Mouse (Mus musculus): ENCODE measurements at regions not wholly inside any gene's neighbourhood (a gene's known extent, or its start where the extent isn't known, plus 50 kb on each side); places are given as distances from the start of the nearest gene placed in this dataset.
A peak's percentile ranks its signal among the peaks of the same experiment; 100 is the strongest.
"Not testable (repeated sequence)": the region's sequence is repeated elsewhere in the genome, so short reads cannot be mapped to it uniquely, and the experiment has no call there.

DNA sequence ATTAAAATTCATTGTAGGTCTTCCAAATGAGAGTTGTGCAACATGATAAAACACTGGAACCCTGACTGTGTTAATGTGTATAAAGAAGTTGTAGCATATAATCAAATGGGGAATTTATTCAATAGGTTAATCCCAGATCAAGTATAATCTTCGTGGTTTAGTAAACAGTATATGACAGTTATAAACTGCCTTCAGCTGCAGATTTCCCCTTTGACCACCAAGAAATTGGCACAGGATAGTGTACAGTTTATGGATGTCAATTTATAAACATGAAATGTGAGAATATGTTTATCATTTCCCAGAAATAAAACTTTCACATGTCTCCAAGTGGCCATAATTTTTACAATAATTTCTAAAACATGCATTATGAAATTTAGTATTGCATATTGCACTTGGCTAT, 615.3 kb upstream of the Adamts5 start:
- 69% methylated on average over 1 of the region's 1 CpGs for WGBS
- Histone ChIP-seq H3K27me3 (no peaks in the 10 kb centered on the region), H3K27ac (no peak overlapping the region)

DNA sequence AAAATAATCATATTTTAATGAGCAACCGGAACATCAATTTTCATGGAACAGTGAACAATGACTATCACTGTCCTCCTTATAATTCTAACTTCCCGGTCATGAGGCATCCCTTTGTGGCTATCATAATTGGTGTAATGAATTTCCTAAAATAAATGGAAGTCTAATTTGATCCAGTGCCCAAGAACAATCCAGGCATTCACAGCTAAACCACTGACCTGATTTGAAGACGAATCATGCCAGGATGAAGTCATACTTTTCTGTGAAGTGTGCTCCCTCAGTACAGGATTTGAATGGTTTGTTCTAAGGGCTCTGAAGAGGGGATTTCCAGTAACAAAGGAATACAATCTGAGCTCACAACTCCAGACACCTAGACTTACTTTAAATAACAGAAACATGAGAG, 614.5 kb upstream of the Adamts5 start:
- no peak overlapping the region for H3K9ac ChIP-seq
- no peaks in the 10 kb centered on the region for H3K27me3 ChIP-seq
- no peak overlapping the region for H3K4me2 ChIP-seq
- no peaks in the 10 kb centered on the region for H3K36me3 ChIP-seq (replicated peaks)
- no peak overlapping the region for H3K4me3 ChIP-seq (replicated peaks)
- ATAC-seq (ENCODE audit: low FRiP score) = peak; percentile 84; the same call in 1 of the 2 replicates
- no peaks in the 10 kb centered on the region for H3K9me3 ChIP-seq
- no peaks in the 10 kb centered on the region for H3K4me1 ChIP-seq
- 38% methylated on average over 3 of the region's 3 CpGs for WGBS
- peak overlapping the region; percentile 42; the same call in 1 of the 2 replicates for H3K27ac ChIP-seq

More for the DNA sequence above, 615.3 kb upstream of the Adamts5 start:
- no peaks in the 10 kb centered on the region for H3K36me3 ChIP-seq (replicated peaks)
- no peak overlapping the region for H3K4me2 ChIP-seq
- no peak for ATAC-seq (ENCODE audit: low FRiP score)
- no peak overlapping the region for H3K4me3 ChIP-seq (replicated peaks)
- no peaks in the 10 kb centered on the region for H3K4me1 ChIP-seq
- H3K9me3 ChIP-seq = no peaks in the 10 kb centered on the region
- no peak overlapping the region for H3K9ac ChIP-seq

DNA sequence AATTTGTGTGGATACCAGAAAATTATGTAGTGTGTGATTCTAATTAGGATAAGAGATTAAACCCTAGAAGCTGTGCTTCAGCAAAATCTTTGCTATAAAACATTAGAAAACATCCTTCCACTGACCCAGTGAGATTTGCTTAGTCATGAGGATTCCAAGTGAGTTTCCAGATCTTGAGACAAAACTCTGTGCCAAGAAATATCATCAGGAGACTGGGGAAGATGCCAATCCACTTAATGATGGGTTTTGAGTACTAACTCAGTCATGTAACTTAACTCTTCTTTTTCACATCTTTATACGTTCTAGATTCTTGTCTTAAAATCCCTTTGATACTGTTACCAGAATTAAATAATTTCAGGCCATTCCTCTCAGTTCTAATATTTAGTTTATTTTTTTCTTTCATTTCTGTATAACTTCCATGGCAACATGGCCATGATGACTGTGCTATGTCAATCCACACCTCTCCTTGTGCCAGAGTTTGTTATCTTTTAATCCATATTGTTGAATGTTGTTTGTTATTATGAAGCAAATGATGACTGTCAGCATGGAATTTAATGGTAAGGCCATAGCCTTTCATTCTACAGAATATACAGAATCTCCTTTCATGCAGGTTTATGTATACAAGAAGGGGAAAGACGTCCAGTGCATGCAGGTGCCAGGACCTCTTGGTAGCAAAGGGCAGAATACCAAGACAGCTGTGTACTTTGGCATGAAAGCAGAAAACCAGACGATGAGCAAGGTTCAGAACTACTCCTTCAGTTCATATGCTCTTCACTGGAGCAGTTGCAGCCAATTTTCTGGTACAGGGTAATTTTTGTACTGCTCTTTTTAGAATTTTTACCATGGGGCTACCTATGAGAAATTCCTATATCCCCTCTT, 599.7 kb upstream of the Adamts5 start:
- 69% methylated on average over 3 of the region's 3 CpGs for WGBS
- no peak overlapping the region for H3K4me3 ChIP-seq (replicated peaks)
- H3K4me2 ChIP-seq = no peak overlapping the region
- H3K27me3 ChIP-seq = no peaks in the 10 kb centered on the region
- no peak overlapping the region for H3K9ac ChIP-seq
- H3K9me3 ChIP-seq = no peaks in the 10 kb centered on the region
- H3K27ac ChIP-seq = no peak overlapping the region
- no peaks in the 10 kb centered on the region for H3K4me1 ChIP-seq
- no peaks in the 10 kb centered on the region for H3K36me3 ChIP-seq (replicated peaks)
- no peak for ATAC-seq (ENCODE audit: low FRiP score)

- Histone ChIP-seq H3K4me1 (no peaks in the 10 kb centered on the region), H3K9ac (no peak overlapping the region)
- 60% methylated on average over 1 of the region's 1 CpGs for WGBS
Measured at GRCm38 (mm10) chr16:86475145-86475544, 573.5 kb upstream of the Adamts5 start.

DNA sequence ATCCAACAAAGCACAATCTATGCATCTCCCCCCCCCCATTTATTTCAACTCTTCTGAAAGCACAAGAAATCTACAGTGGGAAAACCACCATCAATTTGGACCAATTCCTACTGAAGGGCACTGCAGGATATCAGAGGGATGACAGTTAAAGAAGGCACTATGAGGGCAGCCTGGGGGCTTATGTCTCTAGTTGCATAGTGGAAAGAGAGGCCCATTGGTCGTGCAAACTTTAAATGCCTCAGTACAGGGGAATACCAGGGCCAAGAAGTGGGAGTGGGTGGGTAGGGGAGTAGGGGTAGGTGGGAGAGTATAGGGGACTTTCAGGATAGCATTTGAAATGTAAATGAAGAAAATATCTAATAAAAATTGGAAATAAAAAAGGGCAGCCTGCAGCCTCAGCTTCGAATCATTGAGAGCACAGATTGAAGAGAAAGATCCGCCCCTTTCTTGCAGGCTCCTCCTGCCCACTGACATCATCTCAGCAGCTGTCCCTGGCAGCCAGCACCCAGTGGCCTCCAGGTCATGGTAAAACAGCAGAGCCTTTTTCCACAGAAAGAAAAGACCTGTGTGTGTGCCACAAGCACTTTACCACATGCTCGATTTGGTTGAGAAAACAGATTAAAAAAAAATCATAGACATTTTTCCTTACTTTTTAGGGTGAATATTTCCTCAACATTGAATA, 571.6 kb upstream of the Adamts5 start:
- WGBS = 53% methylated on average over 4 of the region's 4 CpGs
- ATAC-seq (ENCODE audit: low FRiP score) = 0 out of 2 replicates have a peak, but pooled peaks have one; percentile 65
- H3K36me3 ChIP-seq (replicated peaks) = no peaks in the 10 kb centered on the region
- no peaks in the 10 kb centered on the region for H3K9me3 ChIP-seq
- H3K4me1 ChIP-seq = no peaks in the 10 kb centered on the region
- no peak overlapping the region for H3K9ac ChIP-seq
- no peak overlapping the region for H3K4me3 ChIP-seq (replicated peaks)
- no peaks in the 10 kb centered on the region for H3K27me3 ChIP-seq
- no peak overlapping the region for H3K4me2 ChIP-seq
- no peak overlapping the region for H3K27ac ChIP-seq

More at GRCm38 (mm10) chr16:86475145-86475544, 573.5 kb upstream of the Adamts5 start:
- no peak overlapping the region for H3K4me2 ChIP-seq
- H3K9me3 ChIP-seq = no peaks in the 10 kb centered on the region
- H3K4me3 ChIP-seq (replicated peaks) = no peak overlapping the region
- ATAC-seq (ENCODE audit: low FRiP score) = no peak
- H3K27me3 ChIP-seq = no peaks in the 10 kb centered on the region
- H3K27ac ChIP-seq = no peak overlapping the region
- no peaks in the 10 kb centered on the region for H3K36me3 ChIP-seq (replicated peaks)

DNA sequence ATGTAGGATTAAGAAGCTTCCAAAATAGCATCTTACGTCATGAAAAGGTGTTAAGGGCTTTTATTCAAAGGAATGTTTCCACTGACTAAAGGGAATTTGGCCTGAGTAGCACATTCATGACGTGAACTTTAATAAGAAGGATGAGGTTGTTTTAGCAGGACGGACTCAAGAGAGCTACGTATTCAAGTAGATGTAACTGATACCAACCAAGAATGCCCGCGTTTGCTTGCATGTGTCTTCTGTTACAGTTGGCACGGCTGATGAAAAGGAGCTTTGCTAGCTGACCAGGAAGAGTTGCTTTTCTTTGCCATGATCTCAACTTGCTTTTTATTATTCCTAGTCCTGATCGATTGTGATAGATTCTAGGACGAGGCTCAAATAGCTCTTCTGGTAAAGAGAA, 559.4 kb upstream of the Adamts5 start:
- Histone ChIP-seq H3K4me1 (no peaks in the 10 kb centered on the region), H3K27me3 (no peaks in the 10 kb centered on the region), H3K27ac (no peak overlapping the region), H3K4me2 (no peak overlapping the region), H3K9ac (no peak overlapping the region), H3K36me3 (replicated peaks) (no peaks in the 10 kb centered on the region), H3K9me3 (no peaks in the 10 kb centered on the region), H3K4me3 (replicated peaks) (no peak overlapping the region)
- WGBS = 76% methylated on average over 9 of the region's 9 CpGs
- no peak for ATAC-seq (ENCODE audit: low FRiP score)

DNA sequence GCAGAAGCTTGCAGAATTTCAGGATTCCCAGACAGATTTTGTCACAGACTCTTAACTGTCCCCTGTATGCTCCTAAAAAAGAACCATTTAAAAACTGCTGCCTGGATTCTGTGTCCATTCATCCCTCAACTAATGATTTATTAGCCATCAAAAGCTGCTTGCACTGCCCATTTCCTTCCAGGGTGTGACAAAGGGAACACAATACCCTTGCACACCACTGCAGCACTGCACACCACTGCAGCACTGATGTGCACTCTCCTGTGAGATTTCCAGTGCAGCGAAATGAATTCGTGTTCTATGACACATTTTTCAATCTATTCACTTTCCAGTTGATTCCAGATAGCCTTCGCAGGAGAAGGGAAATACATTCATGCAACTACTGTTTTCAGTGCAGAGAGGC, 555.0 kb upstream of the Adamts5 start:
- H3K4me2 ChIP-seq = no peak overlapping the region

GRCm38 (mm10) chr16:86454810-86455209, 553.2 kb upstream of the Adamts5 start:
- Histone ChIP-seq H3K4me3 (replicated peaks) (no peak overlapping the region), H3K27me3 (no peaks in the 10 kb centered on the region), H3K4me2 (no peak overlapping the region), H3K36me3 (replicated peaks) (no peaks in the 10 kb centered on the region), H3K4me1 (no peaks in the 10 kb centered on the region), H3K9me3 (no peaks in the 10 kb centered on the region), H3K27ac (no peak overlapping the region), H3K9ac (no peak overlapping the region)
- no peak for ATAC-seq (ENCODE audit: low FRiP score)
- 75% methylated on average over 3 of the region's 3 CpGs for whole genome bisulfite sequencing

More for the DNA sequence above, 555.0 kb upstream of the Adamts5 start:
- no peaks in the 10 kb centered on the region for H3K27me3 ChIP-seq
- H3K4me1 ChIP-seq = no peaks in the 10 kb centered on the region
- ATAC-seq (ENCODE audit: low FRiP score) = no peak
- H3K27ac ChIP-seq = no peak overlapping the region
- no peak overlapping the region for H3K9ac ChIP-seq
- WGBS = 76% methylated on average over 3 of the region's 3 CpGs
- H3K9me3 ChIP-seq = no peaks in the 10 kb centered on the region
- H3K36me3 ChIP-seq (replicated peaks) = no peaks in the 10 kb centered on the region
- no peak overlapping the region for H3K4me3 ChIP-seq (replicated peaks)

- Histone ChIP-seq H3K9me3 (no peaks in the 10 kb centered on the region), H3K36me3 (replicated peaks) (no peaks in the 10 kb centered on the region), H3K27ac (no peak overlapping the region), H3K4me3 (replicated peaks) (no peak overlapping the region), H3K4me2 (no peak overlapping the region), H3K9ac (no peak overlapping the region), H3K4me1 (no peaks in the 10 kb centered on the region), H3K27me3 (no peaks in the 10 kb centered on the region)
- no peak for ATAC-seq (ENCODE audit: low FRiP score)
Measured at GRCm38 (mm10) chr16:86454031-86454430, 552.4 kb upstream of the Adamts5 start.

DNA sequence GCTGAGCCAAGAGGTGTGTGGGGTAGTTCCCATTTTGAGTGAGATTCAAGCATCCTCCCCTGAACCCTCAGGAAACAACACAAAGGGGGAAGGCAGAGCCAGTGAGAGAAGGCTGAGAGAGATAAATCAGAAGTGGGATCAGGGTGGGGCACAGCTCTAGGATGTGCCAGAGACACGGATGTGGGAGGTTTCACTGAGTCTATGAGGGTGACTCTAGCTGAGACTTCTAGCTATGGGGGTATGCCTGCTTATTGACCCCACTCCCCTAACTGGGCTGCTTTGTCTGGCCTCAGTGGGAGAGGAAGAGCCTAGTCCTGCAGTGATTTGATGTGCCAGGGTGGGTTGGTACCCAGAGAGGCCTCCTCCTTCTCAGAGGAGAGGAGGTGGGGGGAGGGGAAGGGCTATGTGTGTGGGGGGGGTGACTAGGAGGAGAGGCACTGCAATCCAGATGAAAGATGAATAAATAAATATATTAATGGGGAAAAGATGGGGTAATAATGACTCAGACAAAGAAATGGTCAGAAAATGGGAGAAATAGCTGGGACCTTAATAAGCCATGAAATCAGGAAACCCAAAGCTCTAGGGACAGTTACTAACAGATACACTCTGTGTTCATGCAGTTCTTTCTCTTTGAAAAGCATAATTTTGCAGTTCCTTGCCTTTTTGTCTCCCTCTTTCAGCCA, 547.0 kb upstream of the Adamts5 start:
- Histone ChIP-seq H3K27me3 (no peaks in the 10 kb centered on the region), H3K4me1 (no peaks in the 10 kb centered on the region), H3K4me2 (no peak overlapping the region), H3K27ac (no peak overlapping the region), H3K36me3 (replicated peaks) (no peaks in the 10 kb centered on the region), H3K9ac (no peak overlapping the region), H3K4me3 (replicated peaks) (no peak overlapping the region), H3K9me3 (no peaks in the 10 kb centered on the region)
- no peak for ATAC-seq (ENCODE audit: low FRiP score)
- WGBS = 43% methylated on average over 1 of the region's 1 CpGs

- not testable (repeated sequence) for H3K4me1 ChIP-seq; H3K4me3 ChIP-seq (replicated peaks); H3K9ac ChIP-seq; H3K4me2 ChIP-seq; H3K27me3 ChIP-seq; H3K36me3 ChIP-seq (replicated peaks); H3K27ac ChIP-seq; H3K9me3 ChIP-seq
- ATAC-seq (ENCODE audit: low FRiP score) = peak; percentile 83; the same call in 1 of the 2 replicates
- WGBS = 13% methylated on average over 5 of the region's 5 CpGs
Measured at GRCm38 (mm10) chr16:86419458-86419857, 517.8 kb upstream of the Adamts5 start.

GRCm38 (mm10) chr16:86404309-86404708, 502.7 kb upstream of the Adamts5 start:
- no peak overlapping the region for H3K4me3 ChIP-seq (replicated peaks)
- no peak overlapping the region for H3K27ac ChIP-seq
- WGBS = 86% methylated on average over 2 of the region's 2 CpGs
- no peaks in the 10 kb centered on the region for H3K9me3 ChIP-seq
- H3K4me2 ChIP-seq = no peak overlapping the region
- H3K4me1 ChIP-seq = no peaks in the 10 kb centered on the region
- no peaks in the 10 kb centered on the region for H3K36me3 ChIP-seq (replicated peaks)
- no peak for ATAC-seq (ENCODE audit: low FRiP score)
- no peak overlapping the region for H3K9ac ChIP-seq
- no peaks in the 10 kb centered on the region for H3K27me3 ChIP-seq
